In genomic region chr5:96688885-96689284, GRCm38 (mm10) we compare ENCODE assay signal across 31 mouse cellular contexts.
DNase-seq lines count a peak whose midpoint lies in the region; ATAC-seq lines count a peak whose summit lies in the region.
"Had no signal": no experiment of that assay in that cellular context is flagged by ENCODE, and none has a peak within 500 bp of the region (broad histone marks: within the 10 kb centered on the region; RNA-seq: fewer than 3 reads in every experiment).

No protein-coding gene starts in this region.

- no peak overlapping the region for H3K27ac ChIP-seq in heart, embryonic 11.5 days (ENCODE audit: low read depth, low read length)
- H3K27ac ChIP-seq in heart, embryonic 10.5 days, result no peak overlapping the region
- H3K27ac ChIP-seq: embryonic facial prominence, embryonic 10.5 days; embryonic facial prominence, embryonic 13.5 days; forebrain, embryonic 12.5 days; forebrain, embryonic 15.5 days; heart, embryonic 13.5 days; hindbrain, embryonic 14.5 days; hindbrain, postnatal 0 days had no signal

- DNase-seq in adrenal gland, postnatal 14 days, result peak; percentile 12
- DNase-seq in adrenal gland, postnatal 4 days (ENCODE audit: low spot score in 2 of 2), result no peak
- DNase-seq in heart, adult 8-10 months (ENCODE audit: low spot score), result peak; percentile 7
- peak; percentile 21 to 26 for DNase-seq in heart, postnatal 10 days
- no peak for DNase-seq in heart, embryonic 10.5 days (ENCODE audit: low spot score)
- peak; percentile 6 for DNase-seq in adipocyte (ENCODE audit: low spot score)
- no peak for DNase-seq in layer of hippocampus, adult 11-12 months (ENCODE audit: low spot score)
- DNase-seq: adrenal gland, adult 8-10 months; B cell, adult 2 months; cerebellum, adult 11-12 months; cerebellum, adult 8-10 months; cerebellum, postnatal 10 days; cerebellum, postnatal 36 days; embryo, embryonic 11 days; gastrocnemius, postnatal 25 days; kidney, adult 18-20 months; kidney, adult 9 months had no signal

- no peak overlapping the region for H3K4me3 ChIP-seq in heart, embryonic 11.5 days (ENCODE audit: low read depth, low read length)
- no peak overlapping the region for H3K4me3 ChIP-seq in heart, embryonic 10.5 days
- H3K4me3 ChIP-seq: embryonic facial prominence, embryonic 10.5 days; embryonic facial prominence, embryonic 13.5 days; erythroblast, embryonic 14.5 days; forebrain, embryonic 12.5 days; forebrain, embryonic 15.5 days; heart, embryonic 13.5 days had no signal

- no peaks in the 10 kb centered on the region for H3K4me1 ChIP-seq in heart, embryonic 11.5 days (ENCODE audit: control insufficient read depth, insufficient read depth, low read length)
- H3K4me1 ChIP-seq in heart, embryonic 10.5 days, result no peaks in the 10 kb centered on the region
- H3K4me1 ChIP-seq: embryonic facial prominence, embryonic 10.5 days; embryonic facial prominence, embryonic 13.5 days; forebrain, embryonic 15.5 days had no signal

- H3K9me3 ChIP-seq in heart, embryonic 11.5 days (replicated peaks; ENCODE audit: control insufficient read depth, low read length), result no peaks in the 10 kb centered on the region
- H3K9me3 ChIP-seq in heart, embryonic 10.5 days, result no peaks in the 10 kb centered on the region
- H3K9me3 ChIP-seq: embryonic facial prominence, embryonic 10.5 days; embryonic facial prominence, embryonic 13.5 days; forebrain, embryonic 12.5 days; forebrain, embryonic 15.5 days; G1E; heart, embryonic 13.5 days had no signal

- no peak overlapping the region for H3K4me2 ChIP-seq in heart, embryonic 11.5 days
- H3K4me2 ChIP-seq: embryonic facial prominence, embryonic 13.5 days; forebrain, embryonic 12.5 days; forebrain, embryonic 15.5 days; heart, embryonic 13.5 days; hindbrain, embryonic 14.5 days had no signal

- WGBS in heart, embryonic 11.5 days (ENCODE audit: insufficient replicate concordance), result 62% methylated on average over 2 of the region's 2 CpGs
- WGBS in heart, embryonic 10.5 days, result 64% methylated on average over 2 of the region's 2 CpGs

- no peaks in the 10 kb centered on the region for H3K27me3 ChIP-seq in heart, embryonic 11.5 days (ENCODE audit: control insufficient read depth, insufficient read depth, low read length)
- H3K27me3 ChIP-seq in heart, embryonic 10.5 days (ENCODE audit: insufficient read depth, poor library complexity, severe bottlenecking), result no peaks in the 10 kb centered on the region
- H3K27me3 ChIP-seq: CH12.LX; embryonic facial prominence, embryonic 13.5 days; forebrain, embryonic 12.5 days; forebrain, embryonic 15.5 days; heart, embryonic 13.5 days; Patski had no signal

- ATAC-seq in heart, embryonic 11.5 days (replicated peaks; ENCODE audit: insufficient number of reproducible peaks, low FRiP score, low TSS enrichment), result no peak
- ATAC-seq: forebrain, embryonic 15.5 days; hindbrain, postnatal 0 days; inflammation-experienced regulatory T-cells, adult 6 months; intestine, embryonic 16.5 days; Patski had no signal

- intact Hi-C loops in heart, postnatal 10 days (cut with DNase I), result no loop called here

- H3K9ac ChIP-seq in heart, embryonic 11.5 days (ENCODE audit: low read depth, low read length), result no peak overlapping the region
- H3K9ac ChIP-seq: embryonic facial prominence, embryonic 13.5 days; forebrain, embryonic 12.5 days; forebrain, embryonic 15.5 days; heart, embryonic 13.5 days; hindbrain, embryonic 14.5 days had no signal

- H3K36me3 ChIP-seq in heart, embryonic 11.5 days (ENCODE audit: control insufficient read depth, insufficient read depth, low read length), result no peaks in the 10 kb centered on the region
- peaks cover 36% of the 10 kb centered on the region for H3K36me3 ChIP-seq in heart, embryonic 10.5 days
- H3K36me3 ChIP-seq: forebrain, embryonic 12.5 days; forebrain, embryonic 15.5 days; G1E had no signal

Comparison
In these comparisons a context has a peak if more than half of its experiments do, and no peak if none do; other contexts are left out.
1. DNase-seq: peak in adrenal gland, postnatal 14 days (single experiment), heart, adult 8-10 months (single experiment), heart, postnatal 10 days (2 of 2) and adipocyte (single experiment); none in adrenal gland, postnatal 4 days (0 of 2), heart, embryonic 10.5 days (single experiment) and layer of hippocampus, adult 11-12 months (single experiment).